Comparison of ENCODE assay signal across 10 mouse cellular contexts in genomic region chr13:58547570-58547969, GRCm38 (mm10).
A peak's percentile ranks its signal among the peaks of the same experiment; 100 is the strongest.
DNase-seq lines count a peak whose midpoint lies in the region; ATAC-seq and TF ChIP-seq lines count a peak whose summit lies in the region.
"Had no signal": no experiment of that assay in that cellular context is flagged by ENCODE, and none has a peak within 500 bp of the region (broad histone marks: within the 10 kb centered on the region; RNA-seq: fewer than 3 reads in every experiment).

No protein-coding gene starts in this region.

- ATAC-seq in embryonic facial prominence, embryonic 11.5 days (replicated peaks; ENCODE audit: insufficient number of reproducible peaks, low FRiP score, low TSS enrichment, low read depth): no peak
- peak; percentile 72 for ATAC-seq in hindbrain, postnatal 0 days
- no peak for ATAC-seq in erythroblast, adult 5-6 weeks (replicated peaks; ENCODE audit: low FRiP score, poor library complexity, severe bottlenecking)

- WGBS in embryonic facial prominence, embryonic 11.5 days: 39% methylated on average over 7 of the region's 7 CpGs
- 12% methylated on average over 7 of the region's 7 CpGs for WGBS in hindbrain, postnatal 0 days

- H3K4me2 ChIP-seq in embryonic facial prominence, embryonic 11.5 days (ENCODE audit: low read depth, low read length): no peak overlapping the region
- peak overlapping the region; percentile 25; the same call in 1 of the 2 replicates for H3K4me2 ChIP-seq in hindbrain, postnatal 0 days (ENCODE audit: low read depth, low read length)

- H3K4me1 ChIP-seq in embryonic facial prominence, embryonic 11.5 days (ENCODE audit: control insufficient read depth, insufficient read depth, low read length): no peaks in the 10 kb centered on the region
- H3K4me1 ChIP-seq in hindbrain, postnatal 0 days (ENCODE audit: insufficient read depth, low read length): peaks cover 4% of the 10 kb centered on the region; the same call in 1 of the 2 replicates

- no peaks in the 10 kb centered on the region for H3K36me3 ChIP-seq in embryonic facial prominence, embryonic 11.5 days (replicated peaks; ENCODE audit: control insufficient read depth, insufficient read depth, low read depth, low read length)
- H3K36me3 ChIP-seq in hindbrain, postnatal 0 days (ENCODE audit: insufficient read depth, low read length): no peaks in the 10 kb centered on the region

- H3K4me3 ChIP-seq in embryonic facial prominence, embryonic 11.5 days (ENCODE audit: low read depth, low read length): no peak overlapping the region
- no peak overlapping the region for H3K4me3 ChIP-seq in hindbrain, postnatal 0 days (ENCODE audit: low read length)

- TF ChIP-seq CTCF in hindbrain, postnatal 0 days (IDR thresholded peaks at IDR 0.05; ENCODE audit: low read depth): no peak

- H3K9me3 ChIP-seq in embryonic facial prominence, embryonic 11.5 days (replicated peaks; ENCODE audit: control insufficient read depth, low read length): no peaks in the 10 kb centered on the region
- H3K9me3 ChIP-seq in hindbrain, postnatal 0 days (ENCODE audit: low read length): no peaks in the 10 kb centered on the region

- H3K27ac ChIP-seq in embryonic facial prominence, embryonic 11.5 days (replicated peaks; ENCODE audit: low read depth, low read length): no peak overlapping the region
- H3K27ac ChIP-seq in hindbrain, postnatal 0 days: peak overlapping the region; percentile 20; the same call in 1 of the 2 replicates

- H3K9ac ChIP-seq in embryonic facial prominence, embryonic 11.5 days (replicated peaks; ENCODE audit: low read length): no peak overlapping the region
- no peak overlapping the region for H3K9ac ChIP-seq in hindbrain, postnatal 0 days (replicated peaks; ENCODE audit: low read length)

- intact Hi-C loops in left cerebral cortex, postnatal 4 days (cut with DNase I): loop anchor here (5.0 kb wide), 1 partner anchor 145 kb away; the partner anchor contains the start of genes Hnrnpk and Rmi1

- DNase-seq in left cerebral cortex, adult 11 months (ENCODE audit: low spot score): peak; percentile 51
- no peak for DNase-seq in left cerebral cortex, postnatal 4 days
- DNase-seq in embryonic facial prominence, embryonic 11.5 days (ENCODE audit: low spot score): peak; percentile 71
- DNase-seq in hindbrain, postnatal 0 days (ENCODE audit: low spot score): peak; percentile 84
- DNase-seq in retina, postnatal 1 day: peak; percentile 82
- DNase-seq in lung, postnatal 10 days: no peak
- no peak for DNase-seq in Muller cell, postnatal 12 days (ENCODE audit: inconsistent ontology term)
- DNase-seq: kidney, adult 2 months; lung, adult 2 months had no signal

- H3K27me3 ChIP-seq in embryonic facial prominence, embryonic 11.5 days (ENCODE audit: control insufficient read depth, insufficient read depth, low read length): no peaks in the 10 kb centered on the region
- no peaks in the 10 kb centered on the region for H3K27me3 ChIP-seq in hindbrain, postnatal 0 days (ENCODE audit: insufficient read depth, low read length)

Comparison
In these comparisons a context has a peak if more than half of its experiments do, and no peak if none do; other contexts are left out.
1. DNase-seq: peak in left cerebral cortex, adult 11 months (single experiment), embryonic facial prominence, embryonic 11.5 days (single experiment), hindbrain, postnatal 0 days (single experiment) and retina, postnatal 1 day (single experiment); none in left cerebral cortex, postnatal 4 days (single experiment), lung, postnatal 10 days (single experiment) and Muller cell, postnatal 12 days (single experiment).